In genomic region chr19:38998676-38999075, GRCm38 (mm10) we compare ENCODE assay signal across 27 mouse cellular contexts. TPM values are rescaled to one million over a fixed set of nuclear protein-coding genes. Genes with fewer than 3 reads are reported as not detected.
A peak's percentile ranks its signal among the peaks of the same experiment; 100 is the strongest.
DNase-seq lines count a peak whose midpoint lies in the region; ATAC-seq and TF ChIP-seq lines count a peak whose summit lies in the region.
"Had no signal": no experiment of that assay in that cellular context is flagged by ENCODE, and none has a peak within 500 bp of the region (broad histone marks: within the 10 kb centered on the region; RNA-seq: fewer than 3 reads in every experiment).

No protein-coding gene starts in this region.

- no peaks in the 10 kb centered on the region for H3K36me3 ChIP-seq in liver, adult 2 months (ENCODE audit: control insufficient read depth, insufficient read depth, low read length)
- H3K36me3 ChIP-seq in liver, embryonic 11.5 days (ENCODE audit: control insufficient read depth, insufficient read depth, low read length): no peaks in the 10 kb centered on the region
- no peaks in the 10 kb centered on the region for H3K36me3 ChIP-seq in intestine, embryonic 16.5 days (ENCODE audit: control insufficient read depth, insufficient read depth, low read length)
- H3K36me3 ChIP-seq in small intestine, adult 2 months (ENCODE audit: control insufficient read depth, insufficient read depth, low read length): no peaks in the 10 kb centered on the region
- H3K36me3 ChIP-seq in kidney, embryonic 14.5 days (ENCODE audit: control insufficient read depth, insufficient read depth, low read length): no peaks in the 10 kb centered on the region
- no peaks in the 10 kb centered on the region for H3K36me3 ChIP-seq in midbrain, postnatal 0 days (ENCODE audit: insufficient read depth, low read length)
- H3K36me3 ChIP-seq: embryonic facial prominence, embryonic 10.5 days; embryonic facial prominence, embryonic 12.5 days; G1E had no signal

- no peaks in the 10 kb centered on the region for H3K27me3 ChIP-seq in liver, adult 2 months (ENCODE audit: control insufficient read depth, insufficient read depth, low read length)
- no peaks in the 10 kb centered on the region for H3K27me3 ChIP-seq in liver, embryonic 11.5 days (replicated peaks; ENCODE audit: control insufficient read depth, insufficient read depth, low read length)
- no peaks in the 10 kb centered on the region for H3K27me3 ChIP-seq in intestine, embryonic 16.5 days (replicated peaks; ENCODE audit: control insufficient read depth, insufficient read depth, low read length)
- no peaks in the 10 kb centered on the region for H3K27me3 ChIP-seq in small intestine, adult 2 months (ENCODE audit: control insufficient read depth, insufficient read depth, low read length)
- no peaks in the 10 kb centered on the region for H3K27me3 ChIP-seq in kidney, embryonic 14.5 days (ENCODE audit: control insufficient read depth, insufficient read depth, low read length)
- no peaks in the 10 kb centered on the region for H3K27me3 ChIP-seq in midbrain, postnatal 0 days (ENCODE audit: insufficient read depth, low read length)
- H3K27me3 ChIP-seq: CH12.LX; embryonic facial prominence, embryonic 12.5 days; forebrain, embryonic 13.5 days had no signal

- no peak overlapping the region for H3K4me2 ChIP-seq in liver, embryonic 11.5 days
- H3K4me2 ChIP-seq in intestine, embryonic 16.5 days (ENCODE audit: low read depth, low read length): no peak overlapping the region
- H3K4me2 ChIP-seq in kidney, embryonic 14.5 days (replicated peaks; ENCODE audit: low read depth, low read length): no peak overlapping the region
- no peak overlapping the region for H3K4me2 ChIP-seq in midbrain, postnatal 0 days (ENCODE audit: low read depth, low read length, poor library complexity, severe bottlenecking)
- H3K4me2 ChIP-seq: embryonic facial prominence, embryonic 12.5 days; forebrain, embryonic 13.5 days had no signal

- no peak overlapping the region for H3K9ac ChIP-seq in liver, adult 2 months (ENCODE audit: low read depth, low read length)
- no peak overlapping the region for H3K9ac ChIP-seq in liver, embryonic 11.5 days (ENCODE audit: low read depth, low read length)
- H3K9ac ChIP-seq in intestine, embryonic 16.5 days (ENCODE audit: low read depth, low read length): no peak overlapping the region
- H3K9ac ChIP-seq in kidney, embryonic 14.5 days (ENCODE audit: low read depth, low read length): no peak overlapping the region
- no peak overlapping the region for H3K9ac ChIP-seq in midbrain, postnatal 0 days (replicated peaks; ENCODE audit: low read length, poor library complexity, severe bottlenecking)
- H3K9ac ChIP-seq: embryonic facial prominence, embryonic 12.5 days; forebrain, embryonic 13.5 days had no signal

- ATAC-seq in liver, embryonic 11.5 days (replicated peaks; ENCODE audit: low FRiP score): no peak
- ATAC-seq in intestine, embryonic 16.5 days: peak; percentile 84
- ATAC-seq in kidney, embryonic 14.5 days (ENCODE audit: low FRiP score, low TSS enrichment): no peak
- no peak for ATAC-seq in midbrain, postnatal 0 days (ENCODE audit: low FRiP score)
- ATAC-seq: activated CD4-positive, CD25-positive, alpha-beta regulatory T cell, adult 4 months; CD4-positive, CD25-positive, alpha-beta regulatory T cell, adult 4 months; forebrain, embryonic 13.5 days; Patski had no signal

- DNase-seq in liver, adult 2 months (ENCODE audit: extremely low read depth, low read depth, low spot score): peak; percentile 96
- DNase-seq in liver, embryonic 11.5 days (ENCODE audit: low spot score): no peak
- no peak for DNase-seq in heart, postnatal 25 days (ENCODE audit: low spot score)
- DNase-seq in midbrain, postnatal 0 days (ENCODE audit: low spot score): no peak
- DNase-seq: adrenal gland, adult 8-10 months; adrenal gland, postnatal 14 days; adrenal gland, postnatal 36 days; B cell, adult 2 months; cerebellum, adult 11-12 months; cerebellum, adult 2 months; cerebellum, adult 9-10 months; cerebellum, postnatal 10 days; cerebellum, postnatal 25 days had no signal

- H3K4me3 ChIP-seq in liver, adult 2 months (ENCODE audit: insufficient read depth, low read depth, low read length): no peak overlapping the region
- no peak overlapping the region for H3K4me3 ChIP-seq in liver, embryonic 11.5 days (ENCODE audit: low read depth, low read length)
- H3K4me3 ChIP-seq in intestine, embryonic 16.5 days (ENCODE audit: low read length): no peak overlapping the region
- no peak overlapping the region for H3K4me3 ChIP-seq in small intestine, adult 2 months (ENCODE audit: low read depth, low read length)
- no peak overlapping the region for H3K4me3 ChIP-seq in kidney, embryonic 14.5 days (ENCODE audit: low read length)
- no peak overlapping the region for H3K4me3 ChIP-seq in midbrain, postnatal 0 days (ENCODE audit: low read depth, low read length)
- H3K4me3 ChIP-seq: embryonic facial prominence, embryonic 10.5 days; embryonic facial prominence, embryonic 12.5 days; forebrain, embryonic 13.5 days had no signal

- peak overlapping the region; percentile 56; the same call in 1 of the 2 replicates for H3K27ac ChIP-seq in liver, adult 2 months (replicated peaks; ENCODE audit: insufficient read depth, low read depth, low read length)
- no peak overlapping the region for H3K27ac ChIP-seq in liver, embryonic 11.5 days (ENCODE audit: low read depth, low read length)
- no peak overlapping the region for H3K27ac ChIP-seq in intestine, embryonic 16.5 days (ENCODE audit: low read length)
- peak overlapping the region; percentile 48 for H3K27ac ChIP-seq in small intestine, adult 2 months (ENCODE audit: insufficient read depth, low read depth, low read length)
- no peak overlapping the region for H3K27ac ChIP-seq in kidney, embryonic 14.5 days (ENCODE audit: low read depth, low read length)
- H3K27ac ChIP-seq in midbrain, postnatal 0 days (ENCODE audit: low read depth, low read length): no peak overlapping the region
- H3K27ac ChIP-seq: embryonic facial prominence, embryonic 10.5 days; embryonic facial prominence, embryonic 12.5 days; forebrain, embryonic 13.5 days had no signal

- H3K79me2 ChIP-seq in liver, adult 2 months (ENCODE audit: control insufficient read depth, insufficient read depth, low read length): no peaks in the 10 kb centered on the region

- WGBS in liver, adult 2 months: 20% methylated on average over 1 of the region's 1 CpGs
- 71% methylated on average over 1 of the region's 1 CpGs for WGBS in liver, embryonic 11.5 days
- WGBS in intestine, embryonic 16.5 days: 50% methylated on average over 1 of the region's 1 CpGs
- WGBS in small intestine, adult 2 months: 17% methylated on average over 1 of the region's 1 CpGs
- WGBS in kidney, embryonic 14.5 days: 75% methylated on average over 1 of the region's 1 CpGs
- WGBS in midbrain, postnatal 0 days: 84% methylated on average over 1 of the region's 1 CpGs

- H3K9me3 ChIP-seq in liver, embryonic 11.5 days (ENCODE audit: control insufficient read depth, low read length): no peaks in the 10 kb centered on the region
- no peaks in the 10 kb centered on the region for H3K9me3 ChIP-seq in intestine, embryonic 16.5 days (ENCODE audit: control insufficient read depth, low read length)
- no peaks in the 10 kb centered on the region for H3K9me3 ChIP-seq in kidney, embryonic 14.5 days (ENCODE audit: control insufficient read depth, low read length)
- H3K9me3 ChIP-seq in midbrain, postnatal 0 days (ENCODE audit: low read length): no peaks in the 10 kb centered on the region
- H3K9me3 ChIP-seq: embryonic facial prominence, embryonic 10.5 days; forebrain, embryonic 13.5 days; G1E had no signal

- TF ChIP-seq CTCF in liver, adult 2 months (IDR thresholded peaks at IDR 0.05; ENCODE audit: low read depth, low read length): no peak
- no peak for TF ChIP-seq CTCF in small intestine, adult 2 months (IDR thresholded peaks at IDR 0.05; ENCODE audit: extremely low read depth, insufficient read length, insufficient replicate concordance, low read depth, low read length)
- TF ChIP-seq CTCF in midbrain, postnatal 0 days (IDR thresholded peaks at IDR 0.05): no peak

- H3K4me1 ChIP-seq in liver, adult 2 months (ENCODE audit: control insufficient read depth, insufficient read depth, low read length): peaks cover 2% of the 10 kb centered on the region; the same call in 1 of the 2 replicates
- no peaks in the 10 kb centered on the region for H3K4me1 ChIP-seq in liver, embryonic 11.5 days (replicated peaks; ENCODE audit: control insufficient read depth, insufficient read depth, low read length)
- H3K4me1 ChIP-seq in intestine, embryonic 16.5 days (ENCODE audit: control insufficient read depth, insufficient read depth, low read length): no peaks in the 10 kb centered on the region
- peaks cover 5% of the 10 kb centered on the region; the same call in 1 of the 2 replicates for H3K4me1 ChIP-seq in small intestine, adult 2 months (ENCODE audit: control insufficient read depth, insufficient read depth, insufficient read length, low read length)
- H3K4me1 ChIP-seq in kidney, embryonic 14.5 days (ENCODE audit: control insufficient read depth, insufficient read depth, low read length): no peaks in the 10 kb centered on the region
- H3K4me1 ChIP-seq in midbrain, postnatal 0 days (ENCODE audit: insufficient read depth, low read length): no peaks in the 10 kb centered on the region
- H3K4me1 ChIP-seq: embryonic facial prominence, embryonic 10.5 days; embryonic facial prominence, embryonic 12.5 days; forebrain, embryonic 13.5 days had no signal

- intact Hi-C loops in heart, postnatal 25 days (cut with DNase I): no loop called here

- no peak for TF ChIP-seq POLR2A in liver, adult 2 months (IDR thresholded peaks at IDR 0.05; ENCODE audit: extremely low read depth, insufficient read depth, low read length)
- no peak for TF ChIP-seq POLR2A in small intestine, adult 2 months (IDR thresholded peaks at IDR 0.05; ENCODE audit: low read depth, low read length)

RNA-seq across cellular contexts. Expression of gene Cyp2c55, which starts 8.1 kb away (rescaled TPM):
- 17.3 and 55.8 TPM in 2 replicates for total RNA-seq in liver, adult 2 months (2014; rRNA removed)
- 3.5 and 11.6 TPM in 2 replicates for polyA plus RNA-seq in liver, adult 2 months (2012; rRNA removed)
- polyA plus RNA-seq in liver, embryonic 11.5 days (2014; fragmentation: Nextera tagmentation; extraction: Ambion mirVana): not detected in 2 replicates
- polyA plus RNA-seq in intestine, embryonic 16.5 days (2015; fragmentation: Nextera tagmentation; extraction: Ambion mirVana): 1.1 TPM in 2 replicates
- polyA plus RNA-seq in small intestine, adult 2 months (2012; rRNA removed): 13.4 and 16.3 TPM in 2 replicates
- not detected in 2 replicates for polyA plus RNA-seq in kidney, embryonic 14.5 days (2014; fragmentation: Nextera tagmentation; extraction: Ambion mirVana)
- not detected for total RNA-seq in heart, postnatal 25 days (2021)
- total RNA-seq in midbrain, postnatal 0 days (2014; rRNA removed): 0.38 TPM in 1 of 2 replicates, not detected in the other
- polyA plus RNA-seq in midbrain, postnatal 0 days (2015; fragmentation: Nextera tagmentation; extraction: Ambion mirVana): 0.07 and 0.09 TPM in 2 replicates
- polyA plus RNA-seq: activated CD4-positive, CD25-positive, alpha-beta regulatory T cell, adult 4 months; CD4-positive, CD25-positive, alpha-beta regulatory T cell, adult 4 months; cerebellum, adult 2 months; cortical plate, adult 2 months; embryonic facial prominence, embryonic 10.5 days; embryonic facial prominence, embryonic 12.5 days; embryonic facial prominence, embryonic 14.5 days; forebrain, embryonic 11.5 days; forebrain, embryonic 13.5 days; Patski had no signal

Comparison
In these comparisons a context has a peak if more than half of its experiments do, and no peak if none do; other contexts are left out.
1. H3K27ac ChIP-seq: peak in liver, adult 2 months (single experiment) and small intestine, adult 2 months (single experiment); none in liver, embryonic 11.5 days (single experiment), intestine, embryonic 16.5 days (single experiment), kidney, embryonic 14.5 days (single experiment) and midbrain, postnatal 0 days (single experiment).